Mouse (Mus musculus) brain, embryonic 14.5 days (tissue): ENCODE data around the gene Gm21366. TPM values are rescaled to one million over a fixed set of nuclear protein-coding genes. Genes with fewer than 3 reads are reported as not detected.
"Not testable (repeated sequence)": the region's sequence is repeated elsewhere in the genome, so short reads cannot be mapped to it uniquely, and the experiment has no call there.

ENCODE experiments used
- DNase-seq: peaks from one replicate; pipeline ENCODE4 v3.0.0-alpha.2; 2011; ENCODE audit warnings: low read depth
- polyA plus RNA-seq: library from polyadenylated mRNA; depleted of rRNA; stranded (reverse); fragments of >200 nt; gene quantifications from 2 replicates; pipeline ENCODE4 v1.2.3, GENCODE M21; 2012; rRNA removed

Gm21366 gene
- not detected in 2 replicates for polyA plus RNA-seq

- not testable (repeated sequence) for DNase-seq
Observed at GRCm38 (mm10) chrY:22861156-22861555, at the start of gene Gm21366. Gene Gm21366, minus strand, starts transcription at chrY:22861256.
